Mouse (Mus musculus) embryonic facial prominence, embryonic 13.5 days (tissue): ENCODE measurements around the gene Igfbp4. TPM values are rescaled to one million over a fixed set of nuclear protein-coding genes. Genes with fewer than 3 reads are reported as not detected.

Experiments
- ATAC-seq: fragments of 200-750 bp; cut with Nextera tagmentation; 2 replicates; pipeline ENCODE4 v1.8.0; 2017; ENCODE audit warnings: low read depth; ENCODE audit not compliant: insufficient number of reproducible peaks, insufficient read depth, low FRiP score, low TSS enrichment
- H3K27ac ChIP-seq: fragments of 300-500 bp; sonication (generic); 2 replicates; pipeline ENCODE4 v1.5.1; 2015; ENCODE audit warnings: moderate library complexity, mild to moderate bottlenecking, inconsistent platforms
- H3K27me3 ChIP-seq: fragments of 300-500 bp; sonication (generic); 2 replicates; pipeline ENCODE4 v1.6.1; 2015; ENCODE audit warnings: mild to moderate bottlenecking, inconsistent platforms
- H3K36me3 ChIP-seq: fragments of 300-500 bp; sonication (generic); 2 replicates; pipeline ENCODE4 v1.6.1; 2015; ENCODE audit warnings: mild to moderate bottlenecking, inconsistent platforms
- H3K4me1 ChIP-seq: fragments of 300-500 bp; sonication (generic); 2 replicates; pipeline ENCODE4 v1.6.1; 2015; ENCODE audit warnings: inconsistent platforms
- H3K4me2 ChIP-seq: fragments of 300-500 bp; sonication (generic); 2 replicates; pipeline ENCODE4 v1.6.1; 2015; ENCODE audit warnings: moderate library complexity, mild to moderate bottlenecking, inconsistent platforms
- H3K4me3 ChIP-seq: fragments of 300-500 bp; sonication (generic); 2 replicates; pipeline ENCODE4 v1.5.1; 2015; ENCODE audit warnings: mild to moderate bottlenecking, inconsistent platforms
- H3K9ac ChIP-seq: fragments of 300-500 bp; sonication (generic); 2 replicates; pipeline ENCODE4 v1.6.1; 2015; ENCODE audit warnings: mild to moderate bottlenecking, inconsistent platforms
- H3K9me3 ChIP-seq: fragments of 300-500 bp; sonication (generic); 2 replicates; pipeline ENCODE4 v1.6.1; 2016; ENCODE audit warnings: inconsistent platforms
- WGBS: fragments of 180-500 bp; shearing (Covaris S2); methylation state at CpG from one replicate; pipeline ENCODE4 v1.1.7; 2015; ENCODE audit warnings: mixed read lengths; 5-methylcytosine and 5-hydroxymethylcytosine counted together
- polyA plus RNA-seq: library from polyadenylated mRNA; unstranded; fragments of >200 nt; fragmentation: Nextera tagmentation; extraction: Ambion mirVana; gene quantifications from 2 replicates; pipeline ENCODE4 v1.2.1, GENCODE M21; 2015

Igfbp4 gene
- polyA plus RNA-seq, 1 experiment from 2014 or later = 1,158 TPM

- Histone ChIP-seq H3K9me3 (no peaks in the 10 kb centered on the region), H3K27me3 (no peaks in the 10 kb centered on the region), H3K4me2 (no peak overlapping the region), H3K9ac (no peak overlapping the region), H3K4me1 (peaks cover 45% of the 10 kb centered on the region), H3K27ac (peak overlapping the region; percentile 0; the same call in 1 of the 2 replicates), H3K36me3 (no peaks in the 10 kb centered on the region), H3K4me3 (no peak overlapping the region)
- WGBS = 68% methylated on average over 5 of the region's 5 CpGs
- ATAC-seq = no peak
These were observed 59.2 kb downstream of the Igfbp4 start for GRCm38 (mm10) chr11:99100215-99100614.

DNA sequence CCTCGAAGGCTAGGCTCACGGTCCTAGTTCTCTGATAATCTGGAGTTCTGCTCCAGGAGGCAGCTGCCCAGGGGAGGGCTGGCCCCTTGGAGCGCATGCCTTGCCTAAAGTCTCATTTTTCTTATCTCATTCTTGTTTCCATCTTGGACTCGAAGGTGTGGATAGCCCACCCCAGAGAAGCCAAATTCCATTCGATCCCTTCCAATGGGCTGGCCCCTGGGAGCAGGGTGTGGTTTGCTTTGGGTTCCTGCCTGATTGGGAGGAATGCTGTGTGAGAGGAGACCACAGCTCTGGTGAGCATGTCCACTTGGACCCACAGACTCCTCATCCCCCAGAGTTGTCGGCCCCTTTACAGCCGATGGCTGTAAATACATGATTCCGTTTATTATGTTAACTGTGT is 60.6 kb downstream of the Igfbp4 start:
- H3K36me3 ChIP-seq = no peaks in the 10 kb centered on the region
- no peak overlapping the region for H3K4me3 ChIP-seq
- no peak overlapping the region for H3K4me2 ChIP-seq
- no peak for ATAC-seq
- H3K4me1 ChIP-seq = peaks cover 46% of the 10 kb centered on the region
- no peaks in the 10 kb centered on the region for H3K9me3 ChIP-seq
- H3K27me3 ChIP-seq = no peaks in the 10 kb centered on the region
- H3K9ac ChIP-seq = no peak overlapping the region
- H3K27ac ChIP-seq = no peak overlapping the region
- 75% methylated on average over 8 of the region's 8 CpGs for WGBS

- no peak overlapping the region for H3K4me2 ChIP-seq
- H3K27ac ChIP-seq = no peak overlapping the region
- peaks cover 46% of the 10 kb centered on the region for H3K4me1 ChIP-seq
- no peak for ATAC-seq
- H3K9me3 ChIP-seq = no peaks in the 10 kb centered on the region
- no peaks in the 10 kb centered on the region for H3K36me3 ChIP-seq
- H3K9ac ChIP-seq = no peak overlapping the region
- H3K27me3 ChIP-seq = no peaks in the 10 kb centered on the region
- no peak overlapping the region for H3K4me3 ChIP-seq
- WGBS = 79% methylated on average over 9 of the region's 9 CpGs
These were observed 61.7 kb downstream of the Igfbp4 start for GRCm38 (mm10) chr11:99102575-99103270.

Other genes starting within 250 kb of the Igfbp4 start
- gene Msl1, start 245.7 kb upstream of the Igfbp4 start, polyA plus RNA-seq = 31.5 and 33.0 TPM in 2 replicates
- 39.0 and 40.3 TPM in 2 replicates for gene Casc3, start 236.3 kb upstream of the Igfbp4 start, polyA plus RNA-seq
- gene Rapgefl1, start 204.5 kb upstream of the Igfbp4 start, polyA plus RNA-seq = 3.9 and 4.7 TPM in 2 replicates
- gene Wipf2, start 177.6 kb upstream of the Igfbp4 start, polyA plus RNA-seq = 6.3 and 6.8 TPM in 2 replicates
- 26.9 and 31.5 TPM in 2 replicates for gene Cdc6, start 133.4 kb upstream of the Igfbp4 start, polyA plus RNA-seq
- 39.4 and 44.7 TPM in 2 replicates for gene Rara, start 113.4 kb upstream of the Igfbp4 start, polyA plus RNA-seq
- gene Gjd3, start 58.2 kb upstream of the Igfbp4 start, polyA plus RNA-seq = 0.34 and 0.44 TPM in 2 replicates
- gene Top2a, start 17.1 kb upstream of the Igfbp4 start, polyA plus RNA-seq = 272 and 279 TPM in 2 replicates
- gene Tns4, start 48.1 kb downstream of the Igfbp4 start, polyA plus RNA-seq = 0.53 and 0.73 TPM in 2 replicates
- gene Ccr7, start 113.8 kb downstream of the Igfbp4 start, polyA plus RNA-seq = 0.30 and 0.69 TPM in 2 replicates
- gene Smarce1, start 189.8 kb downstream of the Igfbp4 start, polyA plus RNA-seq = 307 and 334 TPM in 2 replicates
- 0.41 and 0.42 TPM in 2 replicates for gene Krt222, start 202.8 kb downstream of the Igfbp4 start, polyA plus RNA-seq
- 0.32 and 0.44 TPM in 2 replicates for gene Krt24, start 244.0 kb downstream of the Igfbp4 start, polyA plus RNA-seq